Mouse (Mus musculus) liver, embryonic 12.5 days (tissue): ENCODE results near the gene Ganc. TPM values are rescaled to one million over a fixed set of nuclear protein-coding genes. Genes with fewer than 3 reads are reported as not detected.

Experiments used
- ATAC-seq: fragments of 200-750 bp; cut with Nextera tagmentation; 2 replicates; pipeline ENCODE4 v1.8.0; 2017; ENCODE audit warnings: moderate number of reproducible peaks, mild to moderate bottlenecking, moderate library complexity
- H3K27ac ChIP-seq: fragments of 300-500 bp; sonication (generic); 2 replicates; pipeline ENCODE4 v1.5.1; 2016; ENCODE audit warnings: mild to moderate bottlenecking
- H3K27me3 ChIP-seq: fragments of 300-500 bp; sonication (generic); replicated peaks from 2 replicates; pipeline ENCODE4 v1.6.1; 2016; ENCODE audit warnings: mild to moderate bottlenecking, moderate library complexity
- H3K36me3 ChIP-seq: fragments of 300-500 bp; sonication (generic); 2 replicates; pipeline ENCODE4 v1.6.1; 2016; ENCODE audit warnings: mild to moderate bottlenecking, moderate library complexity
- H3K4me1 ChIP-seq: fragments of 300-500 bp; sonication (generic); 2 replicates; pipeline ENCODE4 v1.6.1; 2016
- H3K4me2 ChIP-seq: fragments of 300-500 bp; sonication (generic); 2 replicates; pipeline ENCODE4 v1.6.1; 2016; ENCODE audit warnings: mild to moderate bottlenecking, moderate library complexity
- H3K4me3 ChIP-seq: fragments of 300-500 bp; sonication (generic); 2 replicates; pipeline ENCODE4 v1.5.1; 2016; ENCODE audit warnings: mild to moderate bottlenecking, moderate library complexity
- H3K9ac ChIP-seq: fragments of 300-500 bp; sonication (generic); 2 replicates; pipeline ENCODE4 v1.6.1; 2016; ENCODE audit warnings: mild to moderate bottlenecking, moderate library complexity
- H3K9me3 ChIP-seq: fragments of 300-500 bp; sonication (generic); replicated peaks from 2 replicates; pipeline ENCODE4 v1.6.1; 2016; ENCODE audit warnings: mild to moderate bottlenecking, moderate library complexity
- WGBS: fragments of 180-500 bp; shearing (Covaris S2); methylation state at CpG from one replicate; pipeline ENCODE4 v1.1.7; 2016; ENCODE audit not compliant: insufficient replicate concordance; 5-methylcytosine and 5-hydroxymethylcytosine counted together
- polyA plus RNA-seq: library from polyadenylated mRNA; unstranded; fragments of >200 nt; fragmentation: Nextera tagmentation; extraction: Ambion mirVana; gene quantifications from 2 replicates; pipeline ENCODE4 v1.2.1, GENCODE M21; 2016

Ganc gene
- polyA plus RNA-seq, 1 experiment from 2014 or later, result 5.0 TPM

DNA sequence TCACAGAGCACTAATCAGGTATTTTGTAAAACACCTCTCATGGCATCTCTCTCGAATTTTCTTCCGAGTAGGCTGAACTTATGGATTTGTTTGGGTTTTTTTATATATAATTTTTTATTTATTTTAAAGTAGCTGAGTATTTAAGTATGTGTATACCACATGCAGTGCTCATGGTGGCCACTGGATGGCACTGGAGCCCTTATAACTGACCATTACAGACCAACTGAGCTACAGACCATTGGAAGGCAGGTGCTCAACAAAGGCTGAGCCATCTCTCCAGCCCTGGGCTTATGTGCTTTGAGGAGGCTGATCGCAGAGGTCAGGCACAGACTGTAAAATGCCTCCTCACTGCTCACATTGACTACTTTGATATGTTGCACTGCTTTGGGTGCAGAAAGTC, 74.9 kb downstream of the Ganc start:
- WGBS, result 34% methylated on average over 3 of the region's 3 CpGs
- ATAC-seq, result peak; percentile 55; the same call in 1 of the 2 replicates

DNA sequence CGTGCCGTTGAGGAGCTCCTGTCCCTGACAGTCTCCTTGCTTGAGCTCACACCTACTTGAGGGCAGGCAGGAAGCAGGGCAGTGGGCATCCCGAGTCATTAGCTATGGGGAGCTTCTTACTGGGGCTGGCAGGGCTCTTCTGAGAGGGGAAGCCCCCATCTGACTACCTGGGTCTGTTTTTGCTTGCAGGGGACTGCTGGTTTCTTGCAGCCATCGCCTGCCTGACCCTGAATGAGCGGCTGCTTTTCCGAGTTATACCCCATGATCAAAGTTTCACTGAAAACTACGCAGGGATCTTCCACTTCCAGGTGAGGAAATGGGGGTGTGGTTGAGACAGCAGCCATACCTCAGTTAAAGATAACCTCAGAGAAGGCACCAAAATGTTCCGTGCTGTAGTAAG, 78.2 kb downstream of the Ganc start:
- Histone ChIP-seq H3K36me3 (no peaks in the 10 kb centered on the region), H3K27ac (no peak overlapping the region), H3K9me3 (no peaks in the 10 kb centered on the region), H3K4me1 (peaks cover 7% of the 10 kb centered on the region; the same call in 1 of the 2 replicates), H3K4me3 (no peak overlapping the region), H3K27me3 (no peaks in the 10 kb centered on the region), H3K4me2 (no peak overlapping the region), H3K9ac (no peak overlapping the region)
- ATAC-seq, result no peak
- WGBS, result 57% methylated on average over 8 of the region's 8 CpGs

More for the DNA sequence above, 74.9 kb downstream of the Ganc start:
- no peak overlapping the region for H3K27ac ChIP-seq
- H3K4me1 ChIP-seq, result peaks cover 7% of the 10 kb centered on the region; the same call in 1 of the 2 replicates
- no peaks in the 10 kb centered on the region for H3K36me3 ChIP-seq
- no peak overlapping the region for H3K9ac ChIP-seq
- H3K27me3 ChIP-seq, result no peaks in the 10 kb centered on the region
- no peak overlapping the region for H3K4me3 ChIP-seq
- no peaks in the 10 kb centered on the region for H3K9me3 ChIP-seq
- no peak overlapping the region for H3K4me2 ChIP-seq

DNA sequence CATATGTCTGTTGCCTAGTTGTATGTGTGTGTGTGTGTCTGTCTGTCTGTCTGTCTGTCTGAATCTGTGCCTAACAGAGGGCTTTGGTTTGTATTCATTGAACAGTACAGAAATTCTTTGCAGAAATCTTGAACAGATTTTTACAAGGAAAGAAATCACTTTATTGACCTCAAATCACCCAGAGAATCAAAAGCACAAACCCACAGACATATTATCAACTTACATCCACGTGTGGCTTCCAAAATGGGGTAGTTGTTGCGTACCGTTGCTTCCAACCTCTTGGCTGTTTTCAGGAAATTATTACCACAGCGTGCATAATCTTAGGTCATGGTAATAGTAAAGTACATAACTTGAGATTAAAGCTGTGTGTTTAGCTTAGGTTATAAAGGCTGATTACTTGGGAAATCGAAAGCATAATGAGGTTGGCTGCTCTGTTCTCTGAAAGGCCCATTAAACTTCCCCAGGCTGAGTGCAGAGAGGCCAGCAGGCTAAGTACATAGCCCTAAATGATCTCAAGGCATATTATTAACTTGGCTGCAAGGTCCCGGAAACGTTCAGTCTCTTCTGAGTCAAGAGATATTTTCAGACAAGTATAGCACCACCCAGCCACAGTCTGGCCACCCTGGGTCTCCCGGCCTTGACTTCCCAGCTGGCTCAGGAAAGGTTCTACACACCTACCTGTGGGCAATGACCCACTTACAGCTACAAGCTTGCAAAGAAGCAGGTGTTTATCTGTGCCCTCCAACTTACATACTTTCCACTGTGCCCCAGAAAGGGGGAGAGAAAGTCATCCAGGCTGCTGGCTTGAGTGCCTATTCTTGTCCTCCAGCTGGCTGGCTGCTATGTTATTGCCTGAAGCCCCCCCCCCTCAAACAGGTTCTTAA, 79.1 kb downstream of the Ganc start:
- no peak overlapping the region for H3K27ac ChIP-seq
- no peaks in the 10 kb centered on the region for H3K9me3 ChIP-seq
- no peak overlapping the region for H3K4me2 ChIP-seq
- WGBS, result 54% methylated on average over 8 of the region's 8 CpGs
- H3K4me1 ChIP-seq, result peaks cover 7% of the 10 kb centered on the region; the same call in 1 of the 2 replicates
- H3K27me3 ChIP-seq, result no peaks in the 10 kb centered on the region
- H3K9ac ChIP-seq, result no peak overlapping the region
- no peak overlapping the region for H3K4me3 ChIP-seq
- no peaks in the 10 kb centered on the region for H3K36me3 ChIP-seq
- ATAC-seq, result no peak

DNA sequence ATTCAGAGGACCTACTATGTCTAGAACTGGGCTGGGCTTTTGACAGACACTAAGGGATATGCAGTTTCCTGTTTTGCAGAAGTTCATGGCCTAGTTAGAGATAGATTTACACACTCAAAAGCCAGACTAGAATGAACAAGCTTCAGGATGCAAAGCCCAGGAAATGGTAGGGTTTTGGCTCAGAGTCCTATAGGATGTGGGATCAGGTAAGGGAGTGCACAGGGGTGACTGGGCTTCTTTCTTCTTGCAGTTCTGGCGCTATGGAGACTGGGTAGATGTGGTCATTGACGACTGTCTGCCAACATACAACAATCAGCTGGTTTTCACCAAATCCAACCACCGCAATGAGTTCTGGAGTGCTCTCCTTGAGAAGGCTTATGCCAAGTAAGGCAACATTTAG, 80.5 kb downstream of the Ganc start:
- 70% methylated on average over 3 of the region's 3 CpGs for WGBS
- peaks cover 7% of the 10 kb centered on the region; the same call in 1 of the 2 replicates for H3K4me1 ChIP-seq
- ATAC-seq, result no peak
- no peak overlapping the region for H3K4me3 ChIP-seq
- H3K27me3 ChIP-seq, result no peaks in the 10 kb centered on the region
- no peak overlapping the region for H3K4me2 ChIP-seq
- H3K36me3 ChIP-seq, result no peaks in the 10 kb centered on the region
- no peaks in the 10 kb centered on the region for H3K9me3 ChIP-seq
- H3K27ac ChIP-seq, result no peak overlapping the region
- no peak overlapping the region for H3K9ac ChIP-seq

DNA sequence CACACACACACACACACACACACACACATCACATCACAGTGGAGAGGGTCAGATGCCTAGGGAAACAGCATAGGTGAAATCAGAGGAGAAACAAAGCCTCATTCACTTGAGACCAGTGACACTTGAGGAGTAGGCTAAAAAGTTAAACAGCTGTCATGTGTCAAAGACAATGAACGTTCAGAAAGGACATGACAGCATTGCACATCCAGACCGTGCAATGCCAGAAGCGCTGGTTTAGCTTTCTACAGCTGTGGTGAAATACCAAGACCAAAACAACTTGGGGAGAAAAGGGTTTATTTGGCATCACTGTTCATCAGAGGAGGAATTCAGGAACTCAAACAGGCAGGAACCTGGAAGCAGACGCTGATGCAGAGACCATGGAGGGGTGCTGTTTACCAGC, 89.6 kb downstream of the Ganc start:
- Histone ChIP-seq H3K4me2 (no peak overlapping the region), H3K4me3 (no peak overlapping the region), H3K9ac (no peak overlapping the region), H3K4me1 (no peaks in the 10 kb centered on the region), H3K27ac (no peak overlapping the region), H3K27me3 (no peaks in the 10 kb centered on the region), H3K36me3 (no peaks in the 10 kb centered on the region), H3K9me3 (no peaks in the 10 kb centered on the region)
- no peak for ATAC-seq
- WGBS, result 57% methylated on average over 4 of the region's 4 CpGs

DNA sequence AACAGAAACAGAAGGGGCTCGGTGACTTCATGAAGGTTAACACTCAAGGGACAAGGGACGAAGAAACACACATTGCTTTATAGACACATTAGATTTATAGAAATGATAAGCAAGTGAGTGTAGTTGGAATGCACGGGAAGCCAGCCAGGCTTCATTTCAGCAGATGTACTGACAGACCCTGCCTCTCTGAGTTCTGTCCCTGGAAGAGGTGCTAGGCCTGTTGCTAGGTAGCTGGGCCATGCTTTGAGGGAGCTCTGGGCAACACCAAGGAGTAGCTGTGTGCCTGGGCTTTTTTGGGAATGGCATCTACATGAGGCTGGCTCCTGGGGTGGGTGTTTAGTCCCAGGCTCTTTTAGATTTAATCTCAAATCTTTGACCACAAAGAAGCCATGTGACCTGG, 92.8 kb downstream of the Ganc start:
- Histone ChIP-seq H3K27me3 (no peaks in the 10 kb centered on the region), H3K4me3 (no peak overlapping the region), H3K27ac (no peak overlapping the region), H3K9me3 (no peaks in the 10 kb centered on the region), H3K4me2 (no peak overlapping the region), H3K9ac (no peak overlapping the region), H3K36me3 (no peaks in the 10 kb centered on the region), H3K4me1 (peaks cover 25% of the 10 kb centered on the region)
- ATAC-seq, result no peak
- WGBS, result 66% methylated on average over 3 of the region's 3 CpGs

DNA sequence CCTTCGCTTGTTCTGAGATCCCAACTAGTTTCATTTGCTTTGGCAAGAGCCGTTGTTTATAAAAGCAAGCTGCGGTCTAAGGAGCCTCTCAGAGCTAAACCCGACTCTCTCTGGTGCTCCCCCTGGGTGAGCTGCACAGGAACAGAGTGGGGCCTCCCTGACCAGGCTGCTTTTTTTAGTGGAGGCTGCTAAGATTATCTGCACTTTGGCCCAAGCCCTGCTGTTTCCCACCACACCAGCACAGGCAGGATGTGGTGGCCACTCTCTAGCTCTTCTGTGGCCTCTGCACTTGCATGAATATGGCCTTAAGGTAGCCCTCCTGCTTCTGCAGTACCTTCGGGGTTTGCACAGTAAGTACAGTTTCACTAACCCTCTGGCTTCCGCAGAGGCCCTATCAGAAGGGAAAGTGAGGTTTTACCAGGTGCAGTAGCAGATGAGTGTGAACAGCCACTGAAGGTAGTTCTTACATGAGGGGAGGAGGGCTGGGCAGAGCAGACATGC, 96.3 kb downstream of the Ganc start:
- peak; percentile 64 for ATAC-seq

DNA sequence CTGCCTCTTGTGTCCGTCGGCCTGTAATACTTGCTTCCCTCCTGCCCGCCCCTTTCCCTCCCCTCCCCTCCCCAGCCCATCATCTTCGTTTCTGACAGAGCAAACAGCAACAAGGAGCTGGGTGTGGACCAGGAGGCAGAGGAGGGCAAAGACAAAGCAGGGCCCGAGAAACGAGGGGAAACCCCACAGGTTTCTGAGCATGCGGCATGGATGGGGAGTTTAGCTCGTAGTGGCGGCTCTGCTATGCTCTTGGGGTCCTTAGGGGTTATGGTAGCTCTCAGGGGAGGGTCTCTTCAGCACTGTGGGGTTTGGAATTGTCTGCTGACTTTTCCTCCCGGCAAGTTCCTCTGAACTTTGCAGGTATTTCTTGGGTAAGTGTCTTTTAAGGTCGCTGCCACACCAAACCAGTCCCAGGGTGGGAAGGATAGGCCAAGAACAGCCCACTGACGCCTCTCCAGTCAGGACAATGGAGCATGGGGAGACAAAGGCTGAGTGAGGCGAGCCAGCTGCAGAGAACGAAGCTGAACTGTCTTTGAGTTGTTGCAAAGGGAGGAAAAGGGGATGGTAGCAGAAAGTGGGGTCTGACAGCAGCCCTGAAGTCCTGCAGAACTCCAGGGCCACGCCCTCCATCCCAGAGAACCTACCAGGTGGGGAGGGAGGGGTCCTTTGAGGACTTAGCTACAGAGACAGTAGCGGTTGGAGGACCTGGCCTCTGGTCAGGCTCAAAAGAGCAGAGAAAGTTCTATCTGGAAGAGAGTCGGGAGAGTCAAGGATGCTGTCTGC, 97.6 kb downstream of the Ganc start:
- 41% methylated on average over 17 of the region's 17 CpGs for WGBS
- no peaks in the 10 kb centered on the region for H3K9me3 ChIP-seq
- H3K36me3 ChIP-seq, result peaks cover 24% of the 10 kb centered on the region
- no peak overlapping the region for H3K9ac ChIP-seq
- H3K4me3 ChIP-seq, result no peak overlapping the region
- ATAC-seq, result no peak
- peaks cover 37% of the 10 kb centered on the region for H3K4me1 ChIP-seq
- no peaks in the 10 kb centered on the region for H3K27me3 ChIP-seq
- no peak overlapping the region for H3K27ac ChIP-seq
- no peak overlapping the region for H3K4me2 ChIP-seq

More for the DNA sequence above, 96.3 kb downstream of the Ganc start:
- Histone ChIP-seq H3K9me3 (no peaks in the 10 kb centered on the region), H3K9ac (peak overlapping the region; percentile 8; the same call in 1 of the 2 replicates), H3K36me3 (peaks cover 12% of the 10 kb centered on the region), H3K4me1 (peaks cover 37% of the 10 kb centered on the region), H3K4me2 (peak overlapping the region; percentile 19; the same call in 1 of the 2 replicates), H3K4me3 (no peak overlapping the region), H3K27me3 (no peaks in the 10 kb centered on the region), H3K27ac (peak overlapping the region; percentile 49)
- WGBS, result 18% methylated on average over 6 of the region's 6 CpGs

DNA sequence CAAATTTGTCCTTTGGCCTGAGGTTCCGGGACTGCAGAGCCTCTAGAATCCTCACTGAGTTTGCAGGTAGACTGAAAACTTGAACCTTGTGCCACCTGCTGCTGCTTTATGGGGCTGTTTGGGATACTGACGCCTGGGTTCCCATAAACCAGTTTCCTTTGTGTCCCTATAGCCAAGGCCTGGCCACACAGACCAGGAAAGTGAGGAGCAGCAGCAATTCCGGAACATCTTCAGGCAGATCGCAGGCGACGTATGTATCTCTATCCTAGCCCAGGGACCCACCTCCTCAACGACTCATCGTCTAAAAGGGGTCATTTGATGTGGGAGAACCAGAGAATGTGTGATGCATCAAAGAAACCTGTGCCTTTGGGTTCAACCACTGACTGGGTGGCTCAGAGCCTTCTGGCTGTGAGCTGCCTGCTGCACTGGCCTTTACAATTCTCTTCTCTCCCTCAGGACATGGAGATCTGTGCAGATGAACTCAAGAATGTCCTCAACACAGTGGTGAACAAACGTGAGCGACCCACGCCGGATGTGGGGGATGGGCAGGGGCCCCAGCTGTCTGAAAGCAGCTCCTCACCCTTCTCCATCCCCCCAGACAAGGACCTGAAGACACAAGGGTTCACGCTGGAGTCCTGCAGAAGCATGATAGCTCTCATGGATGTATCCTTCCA, 98.4 kb downstream of the Ganc start:
- ATAC-seq, result no peak
- peaks cover 27% of the 10 kb centered on the region for H3K36me3 ChIP-seq

DNA sequence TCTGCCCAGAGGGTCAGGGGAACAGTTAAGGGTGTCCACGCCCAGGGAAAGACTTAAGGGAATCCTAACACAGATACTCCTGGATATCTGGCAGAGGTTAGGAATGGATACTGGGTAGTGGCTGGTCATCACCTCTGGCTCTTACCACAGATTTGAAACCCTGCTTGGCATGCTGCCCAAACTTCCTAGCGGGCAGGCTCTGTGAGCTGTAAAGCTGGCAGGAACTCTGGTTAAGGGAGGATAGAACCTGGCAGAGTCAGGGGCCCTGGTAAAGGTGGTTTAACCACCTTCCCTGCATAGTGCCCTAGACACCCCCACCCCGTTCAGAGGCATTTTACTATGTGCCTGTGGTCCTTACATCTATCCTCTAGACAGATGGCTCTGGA, 98.9 kb downstream of the Ganc start:
- Histone ChIP-seq H3K27me3 (no peaks in the 10 kb centered on the region), H3K36me3 (peaks cover 27% of the 10 kb centered on the region), H3K27ac (no peak overlapping the region), H3K4me2 (no peak overlapping the region), H3K9me3 (no peaks in the 10 kb centered on the region), H3K4me3 (no peak overlapping the region), H3K4me1 (peaks cover 37% of the 10 kb centered on the region), H3K9ac (no peak overlapping the region)
- ATAC-seq, result no peak
- 58% methylated on average over 3 of the region's 3 CpGs for WGBS

More for the DNA sequence above, 98.4 kb downstream of the Ganc start:
- H3K4me3 ChIP-seq, result no peak overlapping the region
- H3K4me1 ChIP-seq, result peaks cover 37% of the 10 kb centered on the region
- no peak overlapping the region for H3K9ac ChIP-seq
- WGBS, result 54% methylated on average over 13 of the region's 13 CpGs
- H3K9me3 ChIP-seq, result no peaks in the 10 kb centered on the region
- H3K27ac ChIP-seq, result no peak overlapping the region
- no peaks in the 10 kb centered on the region for H3K27me3 ChIP-seq
- no peak overlapping the region for H3K4me2 ChIP-seq

DNA sequence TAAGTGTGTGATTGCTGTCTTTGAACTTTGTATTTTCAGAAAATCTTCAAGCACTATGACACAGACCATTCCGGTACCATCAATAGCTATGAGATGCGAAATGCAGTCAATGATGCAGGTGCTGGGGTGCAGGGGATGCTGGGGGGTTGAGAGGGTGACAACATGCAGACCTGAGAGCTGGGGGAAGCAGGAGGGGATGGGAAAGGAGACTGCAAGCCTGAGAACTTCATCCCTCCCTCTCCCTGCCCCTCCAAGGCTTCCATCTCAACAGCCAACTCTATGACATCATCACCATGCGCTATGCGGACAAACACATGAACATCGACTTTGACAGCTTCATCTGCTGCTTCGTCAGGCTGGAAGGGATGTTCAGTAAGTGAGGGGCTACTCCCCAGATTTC, 99.4 kb downstream of the Ganc start:
- H3K4me1 ChIP-seq, result peaks cover 37% of the 10 kb centered on the region

More for the DNA sequence above, 99.4 kb downstream of the Ganc start:
- ATAC-seq, result no peak
- WGBS, result 69% methylated on average over 6 of the region's 6 CpGs
- Histone ChIP-seq H3K27me3 (no peaks in the 10 kb centered on the region), H3K4me3 (no peak overlapping the region), H3K27ac (no peak overlapping the region), H3K9me3 (no peaks in the 10 kb centered on the region), H3K4me2 (no peak overlapping the region), H3K36me3 (peaks cover 30% of the 10 kb centered on the region), H3K9ac (no peak overlapping the region)
